In genomic region chr10:80339941-80340750, GRCm38 (mm10) we compare ENCODE assay signal across 8 mouse cellular contexts. TPM values are rescaled to one million over a fixed set of nuclear protein-coding genes. Genes with fewer than 3 reads are reported as not detected.
DNase-seq lines count a peak whose midpoint lies in the region; ATAC-seq and TF ChIP-seq lines count a peak whose summit lies in the region.

No protein-coding gene starts in this region.

- no peak overlapping the region for H3K4me3 ChIP-seq in kidney, adult 2 months (ENCODE audit: insufficient read depth, low read depth, low read length)
- H3K4me3 ChIP-seq in limb, embryonic 15.5 days = no peak overlapping the region

- no peaks in the 10 kb centered on the region for H3K9me3 ChIP-seq in limb, embryonic 15.5 days

- H3K4me2 ChIP-seq in limb, embryonic 15.5 days = peak overlapping the region; percentile 34

- H3K27me3 ChIP-seq in kidney, adult 2 months (replicated peaks; ENCODE audit: control insufficient read depth, insufficient read depth, low read length) = no peaks in the 10 kb centered on the region
- H3K27me3 ChIP-seq in limb, embryonic 15.5 days = peaks cover 54% of the 10 kb centered on the region
- H3K27me3 ChIP-seq in splenic B cell, adult 2 months (ENCODE audit: control insufficient read depth, insufficient read depth, low read length, poor library complexity, severe bottlenecking) = 0 out of 2 replicates have a peak, but pooled peaks cover 2% of the 10 kb centered on the region

- no peak overlapping the region for H3K9ac ChIP-seq in limb, embryonic 15.5 days

- H3K36me3 ChIP-seq in kidney, adult 2 months (ENCODE audit: control insufficient read depth, insufficient read depth, low read length) = no peaks in the 10 kb centered on the region
- H3K36me3 ChIP-seq in limb, embryonic 15.5 days = no peaks in the 10 kb centered on the region
- H3K36me3 ChIP-seq in splenic B cell, adult 2 months (ENCODE audit: control insufficient read depth, insufficient read depth, low read length, poor library complexity, severe bottlenecking) = no peaks in the 10 kb centered on the region

- TF ChIP-seq CTCF in kidney, adult 2 months (conservative IDR thresholded peaks at IDR 0.05; ENCODE audit: insufficient read depth, insufficient read length, low read depth, low read length) = peak; percentile 86

- H3K27ac ChIP-seq in kidney, adult 2 months (ENCODE audit: insufficient read depth, low read depth, low read length) = no peak overlapping the region
- no peak overlapping the region for H3K27ac ChIP-seq in limb, embryonic 15.5 days

- peaks cover 11% of the 10 kb centered on the region for H3K4me1 ChIP-seq in kidney, adult 2 months (ENCODE audit: control insufficient read depth, insufficient read depth, low read length)
- peaks cover 58% of the 10 kb centered on the region for H3K4me1 ChIP-seq in limb, embryonic 15.5 days

- TF ChIP-seq POLR2A in kidney, adult 2 months (IDR thresholded peaks at IDR 0.05; ENCODE audit: low read depth, low read length) = no peak

- WGBS in kidney, adult 2 months = 20% methylated on average over 19 of the region's 19 CpGs
- WGBS in limb, embryonic 15.5 days = 20% methylated on average over 19 of the region's 19 CpGs

- DNase-seq in ovary, postnatal 10 days (ENCODE audit: low spot score) = peak; percentile 74
- DNase-seq in ovary, adult 18-20 months (ENCODE audit: low spot score) = no peak
- peak; percentile 89 for DNase-seq in embryo, embryonic 11 days
- peak; percentile 85 for DNase-seq in kidney, adult 2 months
- peak; percentile 43 to 79 for DNase-seq in monocyte, adult 2 months (ENCODE audit: low read depth in 1 of 2, low spot score in 2 of 2)
- DNase-seq in splenic B cell, adult 2 months (ENCODE audit: low read depth, low spot score) = peak; percentile 88

- ATAC-seq in granulocyte monocyte progenitor cell, adult 5-6 weeks (replicated peaks; ENCODE audit: poor library complexity, severe bottlenecking) = peak; percentile 35
- 0 out of 2 replicates have a peak, but pooled peaks have one; percentile 8 for ATAC-seq in limb, embryonic 15.5 days (ENCODE audit: insufficient number of reproducible peaks, low FRiP score, low TSS enrichment, low read depth)

RNA-seq across cellular contexts. Expression of gene Adamtsl5, which starts 8.1 kb away (rescaled TPM):
- not detected in 2 replicates for total RNA-seq in granulocyte monocyte progenitor cell, adult 5-6 weeks (2014; fragmentation: Nextera tagmentation)
- total RNA-seq in granulocyte monocyte progenitor cell, adult 5-6 weeks (2017) = not detected in 2 replicates
- 5.5 and 7.4 TPM in 2 replicates for polyA plus RNA-seq in kidney, adult 2 months (2012; rRNA removed)
- 11.9 and 13.8 TPM in 2 replicates for polyA plus RNA-seq in limb, embryonic 15.5 days (2015; fragmentation: Nextera tagmentation; extraction: Ambion mirVana)

RNA-seq across cellular contexts. Expression of gene Reep6, which starts 10.4 kb away (rescaled TPM):
- 0.11 and 0.60 TPM in 2 replicates for total RNA-seq in granulocyte monocyte progenitor cell, adult 5-6 weeks (2014; fragmentation: Nextera tagmentation)
- total RNA-seq in granulocyte monocyte progenitor cell, adult 5-6 weeks (2017) = 0.22 and 2.7 TPM in 2 replicates
- 24.7 and 25.1 TPM in 2 replicates for polyA plus RNA-seq in kidney, adult 2 months (2012; rRNA removed)
- 13.8 and 16.1 TPM in 2 replicates for polyA plus RNA-seq in limb, embryonic 15.5 days (2015; fragmentation: Nextera tagmentation; extraction: Ambion mirVana)

RNA-seq across cellular contexts. Expression of gene Pcsk4, which starts 10.8 kb away (rescaled TPM):
- 6.7 and 7.2 TPM in 2 replicates for total RNA-seq in granulocyte monocyte progenitor cell, adult 5-6 weeks (2014; fragmentation: Nextera tagmentation)
- total RNA-seq in granulocyte monocyte progenitor cell, adult 5-6 weeks (2017) = 0.98 and 1.6 TPM in 2 replicates
- 9.1 and 12.2 TPM in 2 replicates for polyA plus RNA-seq in kidney, adult 2 months (2012; rRNA removed)
- polyA plus RNA-seq in limb, embryonic 15.5 days (2015; fragmentation: Nextera tagmentation; extraction: Ambion mirVana) = 4.3 and 5.0 TPM in 2 replicates

RNA-seq across cellular contexts. Expression of gene Plk5, which starts 16.1 kb away (rescaled TPM):
- total RNA-seq in granulocyte monocyte progenitor cell, adult 5-6 weeks (2014; fragmentation: Nextera tagmentation) = not detected in 2 replicates
- total RNA-seq in granulocyte monocyte progenitor cell, adult 5-6 weeks (2017) = not detected in 2 replicates
- polyA plus RNA-seq in kidney, adult 2 months (2012; rRNA removed) = 1.8 and 2.0 TPM in 2 replicates
- 0.91 and 0.99 TPM in 2 replicates for polyA plus RNA-seq in limb, embryonic 15.5 days (2015; fragmentation: Nextera tagmentation; extraction: Ambion mirVana)

RNA-seq across cellular contexts. Expression of gene 2310011J03Rik, which starts 19.8 kb away (rescaled TPM):
- total RNA-seq in granulocyte monocyte progenitor cell, adult 5-6 weeks (2014; fragmentation: Nextera tagmentation) = 35.2 and 45.0 TPM in 2 replicates
- total RNA-seq in granulocyte monocyte progenitor cell, adult 5-6 weeks (2017) = 16.4 and 17.4 TPM in 2 replicates
- polyA plus RNA-seq in kidney, adult 2 months (2012; rRNA removed) = 47.8 and 52.5 TPM in 2 replicates
- 54.4 and 56.0 TPM in 2 replicates for polyA plus RNA-seq in limb, embryonic 15.5 days (2015; fragmentation: Nextera tagmentation; extraction: Ambion mirVana)
